Mouse (Mus musculus): Measurements from ENCODE around the gene Fgfr2. TPM values are rescaled to one million over a fixed set of nuclear protein-coding genes. Genes with fewer than 3 reads are reported as not detected.

Fgfr2 gene
- 123 TPM in 2 replicates for polyA plus RNA-seq (2015; fragmentation: Nextera tagmentation; extraction: Ambion mirVana)

- Histone ChIP-seq H3K27me3 (peaks cover 27% of the 10 kb centered on the region), H3K9ac (peak within 1 kb of the TSS; percentile 96), H3K4me2 (replicated peaks) (peak within 1 kb of the TSS; percentile 94), H3K36me3 (no peaks in the 10 kb centered on the region), H3K27ac (peak within 1 kb of the TSS; percentile 95), H3K4me3 (peak within 1 kb of the TSS; percentile 94), H3K9me3 (no peaks in the 10 kb centered on the region), H3K4me1 (peaks cover 35% of the 10 kb centered on the region)
- 2% methylated on average over 40 of the region's 53 CpGs for WGBS
- peak; percentile 68 for ATAC-seq (ENCODE audit: low FRiP score, low read depth)
These were observed at the start of gene Fgfr2 for GRCm38 (mm10) chr7:133123244-133123998. Gene Fgfr2 (minus strand): TSS chr7:133123350.

DNA sequence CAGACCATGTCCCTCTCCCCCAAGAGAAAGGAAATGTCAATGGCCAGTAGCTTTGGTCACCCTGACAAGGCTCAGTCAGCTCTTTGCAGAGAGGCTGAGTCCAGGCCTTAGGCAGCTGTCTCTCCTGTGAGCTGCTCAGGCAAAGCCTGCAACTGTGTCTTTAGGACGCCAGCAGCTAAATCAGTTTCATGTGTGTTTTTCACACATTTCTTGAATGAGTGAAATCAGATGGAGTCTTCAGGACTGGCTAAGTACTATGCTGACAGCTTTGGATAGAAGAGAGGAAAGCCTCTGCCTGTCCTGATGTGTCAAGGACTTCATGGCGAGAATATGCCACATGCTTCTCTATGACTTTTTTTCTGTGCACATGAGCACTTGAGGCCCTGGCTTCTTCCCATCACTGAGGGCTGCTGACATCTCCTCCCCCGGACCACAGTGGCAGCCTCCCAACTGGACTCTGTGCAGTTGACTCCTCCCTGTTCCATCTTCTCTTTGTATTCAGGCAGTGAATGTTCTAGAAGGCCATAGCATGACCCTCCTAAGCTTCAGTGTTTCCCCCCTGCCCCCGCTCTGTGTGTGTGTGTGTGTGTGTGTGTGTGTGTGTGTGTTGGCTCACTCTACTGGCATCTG is 48.4 kb upstream of the Fgfr2 start:
- ATAC-seq (ENCODE audit: low FRiP score, low read depth), result peak; percentile 32; the same call in 1 of the 2 replicates
- Histone ChIP-seq H3K27me3 (no peaks in the 10 kb centered on the region), H3K27ac (no peak overlapping the region), H3K4me2 (replicated peaks) (no peak overlapping the region), H3K36me3 (no peaks in the 10 kb centered on the region), H3K9ac (no peak overlapping the region), H3K4me1 (peaks cover 2% of the 10 kb centered on the region), H3K9me3 (no peaks in the 10 kb centered on the region), H3K4me3 (no peak overlapping the region)
- WGBS, result 73% methylated on average over 4 of the region's 4 CpGs

DNA sequence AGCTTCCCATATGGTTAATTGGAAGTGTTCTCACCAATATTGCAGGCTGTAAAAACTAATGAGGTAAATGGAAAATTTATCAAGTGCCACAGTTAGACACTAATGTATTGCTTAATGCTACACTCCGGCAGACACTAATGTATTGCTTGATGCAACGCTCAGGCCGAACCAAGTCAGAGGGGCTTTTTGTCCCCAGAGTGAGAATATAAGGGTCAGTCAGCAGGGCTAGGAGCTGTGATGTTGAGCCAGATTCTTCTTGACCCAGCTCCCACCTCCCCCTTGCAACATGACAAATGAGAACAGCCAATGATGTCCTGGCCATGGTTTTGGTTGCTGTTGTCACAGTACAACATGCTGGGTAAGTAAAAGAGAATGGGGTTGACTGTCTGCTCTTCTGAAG is 45.8 kb upstream of the Fgfr2 start:
- no peaks in the 10 kb centered on the region for H3K36me3 ChIP-seq
- 75% methylated on average over 3 of the region's 3 CpGs for WGBS
- H3K9me3 ChIP-seq, result no peaks in the 10 kb centered on the region
- H3K4me3 ChIP-seq, result no peak overlapping the region
- no peaks in the 10 kb centered on the region for H3K4me1 ChIP-seq
- no peak overlapping the region for H3K27ac ChIP-seq
- ATAC-seq (ENCODE audit: low FRiP score, low read depth), result no peak
- H3K27me3 ChIP-seq, result no peaks in the 10 kb centered on the region
- no peak overlapping the region for H3K9ac ChIP-seq
- H3K4me2 ChIP-seq (replicated peaks), result no peak overlapping the region

DNA sequence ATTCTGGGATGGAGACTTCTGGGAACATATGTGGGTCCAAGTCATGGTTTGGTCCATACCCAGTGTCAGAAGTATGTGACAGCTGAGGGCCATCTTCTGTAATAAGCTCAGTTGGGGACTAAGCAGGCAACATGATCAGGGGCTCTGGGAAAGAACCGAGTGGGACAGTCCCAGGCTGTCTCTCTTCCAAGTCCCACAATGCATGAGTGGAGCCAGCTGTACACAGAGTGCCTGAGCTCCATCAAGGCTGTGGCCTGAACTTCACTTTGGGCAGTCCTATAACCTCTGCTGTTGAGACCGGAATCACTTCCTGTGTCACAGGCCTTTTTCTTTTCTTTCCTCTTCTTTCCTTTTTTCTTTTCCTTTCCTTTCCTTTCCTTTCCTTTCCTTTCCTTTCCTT is 44.8 kb upstream of the Fgfr2 start:
- H3K9me3 ChIP-seq, result no peaks in the 10 kb centered on the region
- ATAC-seq (ENCODE audit: low FRiP score, low read depth), result no peak
- H3K27me3 ChIP-seq, result no peaks in the 10 kb centered on the region
- WGBS, result 85% methylated on average over 2 of the region's 2 CpGs
- H3K9ac ChIP-seq, result no peak overlapping the region
- H3K36me3 ChIP-seq, result no peaks in the 10 kb centered on the region
- no peak overlapping the region for H3K27ac ChIP-seq
- H3K4me1 ChIP-seq, result no peaks in the 10 kb centered on the region
- H3K4me3 ChIP-seq, result no peak overlapping the region
- H3K4me2 ChIP-seq (replicated peaks), result no peak overlapping the region

DNA sequence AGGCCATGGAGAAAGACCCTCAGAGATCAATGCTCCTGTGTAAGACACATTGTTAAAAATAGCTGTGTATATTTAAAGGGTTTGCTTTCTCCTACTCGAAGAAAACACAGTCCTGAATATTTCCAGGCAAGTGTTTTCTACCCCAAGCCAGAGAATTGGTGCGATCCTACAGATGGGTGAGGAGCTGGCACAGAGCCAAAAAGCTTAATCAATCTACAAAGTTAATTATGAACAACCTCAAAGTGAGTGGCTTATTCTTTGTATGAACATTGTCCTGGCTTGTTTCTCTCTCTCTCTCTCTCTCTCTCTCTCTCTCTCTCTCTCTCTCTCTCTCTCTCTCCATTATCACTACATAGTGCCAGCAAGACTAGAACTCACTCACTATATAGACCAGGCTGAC is 41.6 kb upstream of the Fgfr2 start:
- 60% methylated on average over 2 of the region's 2 CpGs for WGBS
- H3K27ac ChIP-seq, result no peak overlapping the region
- no peak overlapping the region for H3K4me2 ChIP-seq (replicated peaks)
- H3K4me3 ChIP-seq, result no peak overlapping the region
- H3K36me3 ChIP-seq, result no peaks in the 10 kb centered on the region
- H3K27me3 ChIP-seq, result no peaks in the 10 kb centered on the region
- ATAC-seq (ENCODE audit: low FRiP score, low read depth), result no peak
- H3K9me3 ChIP-seq, result no peaks in the 10 kb centered on the region
- H3K4me1 ChIP-seq, result peaks cover 11% of the 10 kb centered on the region
- no peak overlapping the region for H3K9ac ChIP-seq

DNA sequence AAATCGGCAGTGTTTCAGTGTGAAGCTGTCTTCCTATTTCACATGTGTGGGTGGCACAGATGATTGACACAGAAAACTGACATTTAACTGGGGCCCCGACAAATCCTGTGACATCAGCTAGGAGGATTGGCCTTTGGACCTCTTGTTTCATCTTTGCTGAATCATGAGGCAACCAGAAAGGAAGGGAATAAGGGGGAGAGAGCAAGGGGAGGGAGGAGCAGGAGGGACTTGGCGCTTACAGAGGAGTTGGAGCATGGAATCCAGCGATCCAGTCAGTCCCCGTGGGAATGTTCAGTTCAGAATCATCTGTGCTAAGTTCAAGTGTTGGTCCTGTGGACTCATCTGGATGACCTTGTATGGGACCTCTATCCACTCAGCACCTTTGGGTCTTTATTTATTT is 39.9 kb upstream of the Fgfr2 start:
- ATAC-seq (ENCODE audit: low FRiP score, low read depth), result no peak
- WGBS, result 71% methylated on average over 5 of the region's 5 CpGs
- Histone ChIP-seq H3K4me3 (no peak overlapping the region), H3K4me1 (peaks cover 11% of the 10 kb centered on the region), H3K9ac (no peak overlapping the region), H3K27me3 (no peaks in the 10 kb centered on the region), H3K36me3 (no peaks in the 10 kb centered on the region), H3K27ac (no peak overlapping the region), H3K4me2 (replicated peaks) (no peak overlapping the region), H3K9me3 (no peaks in the 10 kb centered on the region)

DNA sequence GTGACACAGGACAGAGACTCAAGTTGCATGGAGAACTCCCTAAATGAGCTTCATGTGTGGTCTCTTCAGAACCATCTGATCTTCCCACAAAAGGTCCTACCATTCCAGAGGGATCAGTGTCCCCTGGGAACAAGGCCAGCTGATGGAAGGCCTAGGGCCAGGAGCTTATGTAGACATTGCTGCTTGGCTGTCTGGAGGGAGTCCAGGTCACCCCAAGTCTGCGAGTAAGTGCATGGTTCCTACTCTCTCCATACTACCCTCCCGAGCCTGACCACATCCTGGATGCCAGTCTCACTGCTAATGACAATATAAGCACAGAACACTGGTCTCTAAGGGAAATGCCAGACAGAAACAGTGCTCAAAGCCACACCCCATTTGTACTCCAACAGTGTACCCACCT is 39.0 kb upstream of the Fgfr2 start:
- H3K4me2 ChIP-seq (replicated peaks), result no peak overlapping the region
- no peaks in the 10 kb centered on the region for H3K9me3 ChIP-seq
- no peaks in the 10 kb centered on the region for H3K36me3 ChIP-seq
- no peak overlapping the region for H3K27ac ChIP-seq
- ATAC-seq (ENCODE audit: low FRiP score, low read depth), result 0 out of 2 replicates have a peak, but pooled peaks have one; percentile 8
- no peak overlapping the region for H3K9ac ChIP-seq
- peaks cover 11% of the 10 kb centered on the region for H3K4me1 ChIP-seq
- WGBS, result 59% methylated on average over 2 of the region's 2 CpGs
- no peak overlapping the region for H3K4me3 ChIP-seq
- no peaks in the 10 kb centered on the region for H3K27me3 ChIP-seq

GRCm38 (mm10) chr7:133161362-133162080 is 38.4 kb upstream of the Fgfr2 start:
- Histone ChIP-seq H3K27ac (no peak overlapping the region), H3K9ac (no peak overlapping the region), H3K36me3 (no peaks in the 10 kb centered on the region), H3K9me3 (no peaks in the 10 kb centered on the region), H3K4me1 (peaks cover 11% of the 10 kb centered on the region), H3K27me3 (no peaks in the 10 kb centered on the region), H3K4me3 (no peak overlapping the region), H3K4me2 (replicated peaks) (no peak overlapping the region)
- WGBS, result 7% methylated on average over 7 of the region's 7 CpGs
- ATAC-seq (ENCODE audit: low FRiP score, low read depth), result 0 out of 2 replicates have a peak, but pooled peaks have one; percentile 54

- H3K4me2 ChIP-seq (replicated peaks), result no peak overlapping the region
- H3K4me3 ChIP-seq, result no peak overlapping the region
- no peak overlapping the region for H3K9ac ChIP-seq
- H3K9me3 ChIP-seq, result no peaks in the 10 kb centered on the region
- H3K27me3 ChIP-seq, result no peaks in the 10 kb centered on the region
- H3K36me3 ChIP-seq, result no peaks in the 10 kb centered on the region
- 92% methylated on average over 3 of the region's 3 CpGs for WGBS
- no peak for ATAC-seq (ENCODE audit: low FRiP score, low read depth)
- no peak overlapping the region for H3K27ac ChIP-seq
- H3K4me1 ChIP-seq, result peaks cover 25% of the 10 kb centered on the region
These were observed 36.4 kb upstream of the Fgfr2 start for GRCm38 (mm10) chr7:133159519-133159918.

- ATAC-seq (ENCODE audit: low FRiP score, low read depth), result no peak
- 50% methylated on average over 12 of the region's 12 CpGs for WGBS
- Histone ChIP-seq H3K9me3 (no peaks in the 10 kb centered on the region), H3K4me3 (no peak overlapping the region), H3K4me2 (replicated peaks) (no peak overlapping the region), H3K4me1 (peaks cover 13% of the 10 kb centered on the region; the same call in 1 of the 2 replicates), H3K9ac (no peak overlapping the region), H3K27me3 (no peaks in the 10 kb centered on the region), H3K36me3 (no peaks in the 10 kb centered on the region), H3K27ac (no peak overlapping the region)
These were observed 32.5 kb upstream of the Fgfr2 start for GRCm38 (mm10) chr7:133155621-133156020.

- no peak for ATAC-seq (ENCODE audit: low FRiP score, low read depth)
- no peak overlapping the region for H3K4me2 ChIP-seq (replicated peaks)
- H3K27me3 ChIP-seq, result no peaks in the 10 kb centered on the region
- WGBS, result 59% methylated on average over 6 of the region's 6 CpGs
- H3K36me3 ChIP-seq, result no peaks in the 10 kb centered on the region
- H3K4me1 ChIP-seq, result peaks cover 13% of the 10 kb centered on the region; the same call in 1 of the 2 replicates
- no peaks in the 10 kb centered on the region for H3K9me3 ChIP-seq
- H3K27ac ChIP-seq, result peak overlapping the region; percentile 22; the same call in 1 of the 2 replicates
- H3K9ac ChIP-seq, result no peak overlapping the region
- no peak overlapping the region for H3K4me3 ChIP-seq
These were observed 31.7 kb upstream of the Fgfr2 start for GRCm38 (mm10) chr7:133154846-133155245.

DNA sequence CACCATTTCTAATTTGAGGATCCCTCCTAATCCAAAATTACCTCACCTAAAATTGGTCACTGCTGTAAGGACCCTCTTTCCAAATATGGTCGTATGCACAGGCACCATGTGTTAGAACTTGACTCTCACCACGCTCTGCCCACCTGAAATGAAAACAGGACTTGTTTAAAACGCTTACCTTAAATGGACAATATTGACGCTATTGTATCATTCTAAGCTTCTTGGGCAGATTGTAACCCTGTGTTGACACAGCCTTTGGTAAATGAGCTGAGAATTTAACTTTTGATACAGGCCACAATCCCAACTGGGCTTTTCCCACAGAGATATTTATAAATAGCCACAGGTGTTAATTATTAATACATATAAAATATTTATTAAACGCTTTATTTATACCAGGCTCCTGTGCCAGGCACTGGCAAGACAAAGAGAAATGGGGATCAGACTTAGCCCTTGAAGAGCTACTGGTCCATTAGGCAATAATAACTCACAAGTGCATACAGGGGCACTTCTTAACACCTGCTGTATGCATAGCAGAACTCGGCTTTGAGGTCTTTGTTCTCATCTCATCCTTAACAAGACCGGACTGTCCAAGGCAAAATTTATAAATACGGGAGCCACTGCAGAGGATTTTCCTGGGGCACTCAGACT is 16.7 kb upstream of the Fgfr2 start:
- Histone ChIP-seq H3K27ac (no peak overlapping the region), H3K9me3 (no peaks in the 10 kb centered on the region), H3K4me2 (replicated peaks) (no peak overlapping the region), H3K4me1 (no peaks in the 10 kb centered on the region), H3K36me3 (no peaks in the 10 kb centered on the region), H3K4me3 (no peak overlapping the region), H3K27me3 (no peaks in the 10 kb centered on the region), H3K9ac (no peak overlapping the region)
- 79% methylated on average over 8 of the region's 8 CpGs for WGBS
- ATAC-seq (ENCODE audit: low FRiP score, low read depth), result no peak
